Mouse (Mus musculus) stomach, postnatal 0 days (tissue): ENCODE results near the gene Fbxl18.

Experiments used
- CTCF ChIP-seq: IDR thresholded peaks from 2 replicates; pipeline ENCODE4 v1.5.1; 2016; ENCODE audit warnings: antibody characterized with exemption, low read depth, mild to moderate bottlenecking, moderate library complexity
- EP300 ChIP-seq: optimal IDR thresholded peaks from 2 replicates; pipeline ENCODE3; 2016; ENCODE audit warnings: antibody characterized with exemption

GRCm38 (mm10) chr5:142823096-142824062 lies 71.8 kb downstream of the Fbxl18 start:
- no peak; the same call in 1 of the 2 replicates for TF ChIP-seq CTCF
- peak; percentile 79 for TF ChIP-seq EP300
